Mouse (Mus musculus): ENCODE data around the gene Rybp. TPM values are rescaled to one million over a fixed set of nuclear protein-coding genes. Genes with fewer than 3 reads are reported as not detected.

Rybp gene
- polyA plus RNA-seq, 1 experiment from 2014 or later: 19.0 TPM

GRCm38 (mm10) chr6:100202091-100202490 is 85.2 kb downstream of the Rybp start:
- H3K27ac ChIP-seq: no peak overlapping the region
- H3K4me2 ChIP-seq: no peak overlapping the region
- WGBS: 35% methylated on average over 1 of the region's 1 CpGs
- H3K9ac ChIP-seq: no peak overlapping the region
- H3K36me3 ChIP-seq: no peaks in the 10 kb centered on the region
- ATAC-seq (ENCODE audit: insufficient read depth, low FRiP score, low read depth): no peak
- H3K4me1 ChIP-seq: peaks cover 26% of the 10 kb centered on the region
- H3K9me3 ChIP-seq: no peaks in the 10 kb centered on the region
- no peak overlapping the region for H3K4me3 ChIP-seq (replicated peaks)
- H3K27me3 ChIP-seq (replicated peaks): 0 out of 2 replicates have a peak, but pooled peaks cover 2% of the 10 kb centered on the region

GRCm38 (mm10) chr6:100197102-100197501 is 90.2 kb downstream of the Rybp start:
- H3K27ac ChIP-seq: peak overlapping the region; percentile 83

GRCm38 (mm10) chr6:100195870-100196409 is 91.3 kb downstream of the Rybp start:
- H3K27ac ChIP-seq: peak overlapping the region; percentile 83
- H3K9me3 ChIP-seq: no peaks in the 10 kb centered on the region
- 24% methylated on average over 7 of the region's 7 CpGs for WGBS
- peak; percentile 76 for ATAC-seq (ENCODE audit: insufficient read depth, low FRiP score, low read depth)
- H3K9ac ChIP-seq: no peak overlapping the region
- peaks cover 31% of the 10 kb centered on the region for H3K4me1 ChIP-seq
- H3K4me2 ChIP-seq: no peak overlapping the region
- no peaks in the 10 kb centered on the region for H3K36me3 ChIP-seq
- H3K27me3 ChIP-seq (replicated peaks): no peaks in the 10 kb centered on the region
- H3K4me3 ChIP-seq (replicated peaks): no peak overlapping the region

More at GRCm38 (mm10) chr6:100197102-100197501, 90.2 kb downstream of the Rybp start:
- Histone ChIP-seq H3K9me3 (no peaks in the 10 kb centered on the region), H3K27me3 (replicated peaks) (no peaks in the 10 kb centered on the region), H3K4me1 (peaks cover 37% of the 10 kb centered on the region), H3K9ac (no peak overlapping the region), H3K4me3 (replicated peaks) (no peak overlapping the region), H3K36me3 (no peaks in the 10 kb centered on the region), H3K4me2 (no peak overlapping the region)
- WGBS: 47% methylated on average over 5 of the region's 5 CpGs
- ATAC-seq (ENCODE audit: insufficient read depth, low FRiP score, low read depth): peak; percentile 68

GRCm38 (mm10) chr6:100195091-100195490 is 92.2 kb downstream of the Rybp start:
- Histone ChIP-seq H3K27ac (peak overlapping the region; percentile 83), H3K4me3 (replicated peaks) (no peak overlapping the region), H3K9me3 (no peaks in the 10 kb centered on the region), H3K9ac (no peak overlapping the region), H3K36me3 (no peaks in the 10 kb centered on the region), H3K4me1 (peaks cover 31% of the 10 kb centered on the region), H3K4me2 (no peak overlapping the region), H3K27me3 (replicated peaks) (0 out of 2 replicates have a peak, but pooled peaks cover 2% of the 10 kb centered on the region)
- WGBS: 64% methylated on average over 5 of the region's 5 CpGs
- ATAC-seq (ENCODE audit: insufficient read depth, low FRiP score, low read depth): no peak

GRCm38 (mm10) chr6:100193760-100194159 is 93.5 kb downstream of the Rybp start:
- Histone ChIP-seq H3K9ac (no peak overlapping the region), H3K4me1 (peaks cover 31% of the 10 kb centered on the region), H3K36me3 (no peaks in the 10 kb centered on the region), H3K4me2 (no peak overlapping the region), H3K27me3 (replicated peaks) (0 out of 2 replicates have a peak, but pooled peaks cover 4% of the 10 kb centered on the region), H3K27ac (no peak overlapping the region), H3K9me3 (no peaks in the 10 kb centered on the region), H3K4me3 (replicated peaks) (no peak overlapping the region)
- 47% methylated on average over 7 of the region's 7 CpGs for WGBS
- no peak for ATAC-seq (ENCODE audit: insufficient read depth, low FRiP score, low read depth)

GRCm38 (mm10) chr6:100192691-100193229 is 94.5 kb downstream of the Rybp start:
- no peak overlapping the region for H3K4me3 ChIP-seq (replicated peaks)
- H3K9ac ChIP-seq: no peak overlapping the region
- no peaks in the 10 kb centered on the region for H3K9me3 ChIP-seq
- 0 out of 2 replicates have a peak, but pooled peaks cover 4% of the 10 kb centered on the region for H3K27me3 ChIP-seq (replicated peaks)
- no peak for ATAC-seq (ENCODE audit: insufficient read depth, low FRiP score, low read depth)
- no peaks in the 10 kb centered on the region for H3K36me3 ChIP-seq
- WGBS: 40% methylated on average over 4 of the region's 4 CpGs
- peaks cover 29% of the 10 kb centered on the region for H3K4me1 ChIP-seq
- H3K4me2 ChIP-seq: no peak overlapping the region
- H3K27ac ChIP-seq: peak overlapping the region; percentile 51

- no peak for ATAC-seq (ENCODE audit: insufficient read depth, low FRiP score, low read depth)
- no peak overlapping the region for H3K4me2 ChIP-seq
- no peak overlapping the region for H3K9ac ChIP-seq
- no peaks in the 10 kb centered on the region for H3K9me3 ChIP-seq
- no peaks in the 10 kb centered on the region for H3K36me3 ChIP-seq
- H3K4me3 ChIP-seq (replicated peaks): no peak overlapping the region
- no peak overlapping the region for H3K27ac ChIP-seq
- H3K4me1 ChIP-seq: peaks cover 15% of the 10 kb centered on the region
- 0 out of 2 replicates have a peak, but pooled peaks cover 4% of the 10 kb centered on the region for H3K27me3 ChIP-seq (replicated peaks)
- WGBS: 82% methylated on average over 15 of the region's 15 CpGs
These were observed 96.3 kb downstream of the Rybp start for GRCm38 (mm10) chr6:100190803-100191559.

GRCm38 (mm10) chr6:100190310-100190709 is 97.0 kb downstream of the Rybp start:
- Histone ChIP-seq H3K4me2 (no peak overlapping the region), H3K36me3 (no peaks in the 10 kb centered on the region), H3K27me3 (replicated peaks) (0 out of 2 replicates have a peak, but pooled peaks cover 4% of the 10 kb centered on the region), H3K4me3 (replicated peaks) (no peak overlapping the region), H3K9ac (no peak overlapping the region), H3K9me3 (no peaks in the 10 kb centered on the region), H3K27ac (no peak overlapping the region), H3K4me1 (peaks cover 8% of the 10 kb centered on the region)
- no peak for ATAC-seq (ENCODE audit: insufficient read depth, low FRiP score, low read depth)
- 83% methylated on average over 10 of the region's 10 CpGs for WGBS

- Histone ChIP-seq H3K36me3 (no peaks in the 10 kb centered on the region), H3K4me3 (replicated peaks) (no peak overlapping the region), H3K27ac (no peak overlapping the region), H3K9ac (no peak overlapping the region), H3K27me3 (replicated peaks) (0 out of 2 replicates have a peak, but pooled peaks cover 4% of the 10 kb centered on the region), H3K4me1 (peaks cover 7% of the 10 kb centered on the region), H3K4me2 (no peak overlapping the region), H3K9me3 (no peaks in the 10 kb centered on the region)
- peak; percentile 17; the same call in 1 of the 2 replicates for ATAC-seq (ENCODE audit: insufficient read depth, low FRiP score, low read depth)
- WGBS: 43% methylated on average over 7 of the region's 7 CpGs
These were observed 98.2 kb downstream of the Rybp start for GRCm38 (mm10) chr6:100188883-100189743.

- H3K36me3 ChIP-seq: no peaks in the 10 kb centered on the region
- H3K9me3 ChIP-seq: no peaks in the 10 kb centered on the region
- ATAC-seq (ENCODE audit: insufficient read depth, low FRiP score, low read depth): no peak
- no peak overlapping the region for H3K9ac ChIP-seq
- no peak overlapping the region for H3K27ac ChIP-seq
- no peak overlapping the region for H3K4me3 ChIP-seq (replicated peaks)
- H3K27me3 ChIP-seq (replicated peaks): 0 out of 2 replicates have a peak, but pooled peaks cover 4% of the 10 kb centered on the region
- no peak overlapping the region for H3K4me2 ChIP-seq
- H3K4me1 ChIP-seq: peaks cover 2% of the 10 kb centered on the region; the same call in 1 of the 2 replicates
- WGBS: 63% methylated on average over 6 of the region's 6 CpGs
These were observed 99.5 kb downstream of the Rybp start for GRCm38 (mm10) chr6:100187821-100188220.

- H3K27ac ChIP-seq: no peak overlapping the region
- no peak overlapping the region for H3K4me2 ChIP-seq
- ATAC-seq (ENCODE audit: insufficient read depth, low FRiP score, low read depth): no peak
- 78% methylated on average over 11 of the region's 11 CpGs for WGBS
- no peak overlapping the region for H3K4me3 ChIP-seq (replicated peaks)
- no peaks in the 10 kb centered on the region for H3K4me1 ChIP-seq
- no peaks in the 10 kb centered on the region for H3K36me3 ChIP-seq
- H3K27me3 ChIP-seq (replicated peaks): 0 out of 2 replicates have a peak, but pooled peaks cover 4% of the 10 kb centered on the region
- no peak overlapping the region for H3K9ac ChIP-seq
- no peaks in the 10 kb centered on the region for H3K9me3 ChIP-seq
These were observed 100.5 kb downstream of the Rybp start for GRCm38 (mm10) chr6:100186789-100187188.
